Mouse (Mus musculus) megakaryocyte, embryonic 14.5 days (primary cell): ENCODE data around the gene Hist1h1c.

ENCODE experiments used
- FLI1 ChIP-seq: IDR thresholded peaks from 2 replicates; pipeline ENCODE4 v1.6.1; 2012; ENCODE audit warnings: low read length, inconsistent platforms, mixed read lengths
- GATA1 ChIP-seq: IDR thresholded peaks from 3 replicates; pipeline ENCODE4 v1.6.1; 2012; ENCODE audit warnings: mixed read lengths, low read length, inconsistent platforms, borderline replicate concordance

DNA sequence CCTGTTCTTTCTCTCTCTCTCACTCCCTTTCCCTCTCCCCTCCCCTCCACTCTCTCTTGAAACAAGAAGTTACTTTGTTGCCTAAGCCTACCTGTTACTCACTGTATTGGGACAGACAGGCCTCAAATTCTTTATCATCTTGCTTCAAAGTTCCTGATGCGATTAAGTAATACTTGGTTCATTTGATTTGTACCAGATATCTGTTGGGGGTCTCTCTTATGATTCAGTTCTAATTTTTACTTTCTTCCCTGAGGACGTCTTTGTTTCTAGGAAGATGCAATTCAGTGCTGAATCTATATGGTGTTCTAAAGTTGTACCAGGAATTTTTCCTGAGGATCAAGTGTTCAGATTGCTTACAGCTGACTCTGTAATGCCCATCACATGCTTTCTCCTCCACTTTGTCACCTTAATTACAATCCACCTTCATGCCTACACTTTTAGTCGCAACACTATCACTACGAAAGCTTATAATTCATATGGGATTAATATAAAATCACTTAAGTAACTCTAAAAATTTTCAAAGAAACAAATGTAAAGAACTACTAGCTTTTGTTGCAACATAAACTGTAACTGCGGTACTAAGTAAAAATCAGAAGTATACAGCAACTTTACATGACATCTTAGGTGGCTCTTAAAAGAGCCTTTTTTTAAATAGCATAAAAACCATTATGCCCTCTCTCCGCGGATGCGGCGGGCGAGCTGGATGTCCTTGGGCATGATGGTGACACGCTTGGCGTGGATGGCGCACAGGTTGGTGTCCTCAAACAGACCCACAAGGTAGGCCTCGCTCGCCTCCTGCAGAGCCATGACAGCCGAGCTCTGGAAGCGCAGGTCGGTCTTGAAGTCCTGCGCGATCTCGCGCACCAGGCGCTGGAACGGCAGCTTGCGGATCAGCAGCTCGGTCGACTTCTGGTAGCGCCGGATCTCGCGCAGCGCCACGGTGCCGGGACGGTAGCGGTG is 6.1 kb downstream of the Hist1h1c start:
- no peak for TF ChIP-seq GATA1
- no peak for TF ChIP-seq FLI1
